In the genomic region with DNA sequence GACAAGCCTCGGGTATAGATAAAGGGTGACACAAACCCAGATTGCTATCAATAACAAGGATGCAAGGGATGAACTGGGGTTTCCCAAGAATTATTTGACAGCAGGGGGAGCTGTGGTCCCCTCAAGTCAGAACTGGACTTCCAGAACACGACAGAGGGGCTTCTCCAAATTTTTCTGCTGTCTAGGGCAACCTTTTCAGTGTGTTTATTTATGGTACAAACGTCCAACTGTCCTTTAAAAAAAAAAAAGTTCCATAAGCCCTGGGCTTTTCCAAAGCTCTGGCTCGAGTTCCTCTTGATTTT, we compare ENCODE assay signal across 8 mouse cellular contexts. TPM values are rescaled to one million over a fixed set of nuclear protein-coding genes. Genes with fewer than 3 reads are reported as not detected.
A peak's percentile ranks its signal among the peaks of the same experiment; 100 is the strongest.
DNase-seq lines count a peak whose midpoint lies in the region; ATAC-seq and TF ChIP-seq lines count a peak whose summit lies in the region.

No protein-coding gene starts in this region.

- WGBS in liver, embryonic 14.5 days (ENCODE audit: insufficient replicate concordance) = 8% methylated on average over 4 of the region's 4 CpGs
- 5% methylated on average over 4 of the region's 4 CpGs for WGBS in small intestine, adult 2 months

- DNase-seq in adrenal gland, postnatal 10 days = peak; percentile 56
- no peak for DNase-seq in adrenal gland, postnatal 25 days
- no peak for DNase-seq in testis, postnatal 14 days (ENCODE audit: low spot score)
- DNase-seq in heart, postnatal 4 days = peak; percentile 52
- no peak for DNase-seq in liver, embryonic 14.5 days (ENCODE audit: low read depth in 3 of 3, low spot score in 3 of 3)
- no peak for DNase-seq in thymus, postnatal 10 days (ENCODE audit: low spot score in 2 of 2)

- TF ChIP-seq POLR2A in testis, adult 2 months (IDR thresholded peaks at IDR 0.05; ENCODE audit: control insufficient read depth, low read depth, low read length) = no peak
- TF ChIP-seq POLR2A in small intestine, adult 2 months (IDR thresholded peaks at IDR 0.05; ENCODE audit: low read depth, low read length) = no peak

- ATAC-seq in liver, embryonic 14.5 days (ENCODE audit: insufficient read depth) = no peak

- peak overlapping the region; percentile 95 for H3K4me3 ChIP-seq in testis, adult 2 months (ENCODE audit: control insufficient read depth, low read depth, low read length)
- no peak overlapping the region for H3K4me3 ChIP-seq in liver, embryonic 14.5 days (ENCODE audit: insufficient read depth in 1 of 2, low read depth in 2 of 2, low read length in 2 of 2)
- peak overlapping the region; percentile 96 for H3K4me3 ChIP-seq in small intestine, adult 2 months (ENCODE audit: low read depth, low read length)

- H3K27ac ChIP-seq in testis, adult 2 months (ENCODE audit: control insufficient read depth, insufficient read depth, low read depth, low read length) = no peak overlapping the region
- H3K27ac ChIP-seq in liver, embryonic 14.5 days = no peak overlapping the region
- peak overlapping the region; percentile 85 for H3K27ac ChIP-seq in small intestine, adult 2 months (ENCODE audit: insufficient read depth, low read depth, low read length)

- H3K36me3 ChIP-seq in testis, adult 2 months (ENCODE audit: control insufficient read depth, insufficient read depth, low read length) = no peaks in the 10 kb centered on the region
- H3K36me3 ChIP-seq in liver, embryonic 14.5 days (replicated peaks; ENCODE audit: control insufficient read depth, insufficient read depth, low read depth) = no peaks in the 10 kb centered on the region
- H3K36me3 ChIP-seq in small intestine, adult 2 months (ENCODE audit: control insufficient read depth, insufficient read depth, low read length) = no peaks in the 10 kb centered on the region

- no peaks in the 10 kb centered on the region for H3K27me3 ChIP-seq in testis, adult 2 months (ENCODE audit: control insufficient read depth, insufficient read depth, low read length)
- H3K27me3 ChIP-seq in liver, embryonic 14.5 days (ENCODE audit: control insufficient read depth, insufficient read depth, low read length) = no peaks in the 10 kb centered on the region; the same call in 1 of the 2 replicates
- no peaks in the 10 kb centered on the region for H3K27me3 ChIP-seq in small intestine, adult 2 months (ENCODE audit: control insufficient read depth, insufficient read depth, low read length)

- no peak for TF ChIP-seq CTCF in testis, adult 2 months (IDR thresholded peaks at IDR 0.05; ENCODE audit: control insufficient read depth, insufficient read depth, insufficient replicate concordance, low read depth, low read length)
- TF ChIP-seq CTCF in liver, embryonic 14.5 days (IDR thresholded peaks at IDR 0.05; ENCODE audit: low read depth) = peak; percentile 5; the same call in 1 of the 2 replicates
- TF ChIP-seq CTCF in small intestine, adult 2 months (IDR thresholded peaks at IDR 0.05; ENCODE audit: extremely low read depth, insufficient read length, insufficient replicate concordance, low read depth, low read length) = peak; percentile 41; the same call in 1 of the 2 replicates

- no peaks in the 10 kb centered on the region for H3K9me3 ChIP-seq in liver, embryonic 14.5 days (ENCODE audit: control insufficient read depth, low read length)

- peak overlapping the region; percentile 94 for H3K4me2 ChIP-seq in liver, embryonic 14.5 days (ENCODE audit: low read depth)

- no peak for TF ChIP-seq EP300 in liver, embryonic 14.5 days (IDR thresholded peaks at IDR 0.05; ENCODE audit: low read depth)

- H3K9ac ChIP-seq in liver, embryonic 14.5 days (replicated peaks) = no peak overlapping the region

- peaks cover 35% of the 10 kb centered on the region for H3K4me1 ChIP-seq in testis, adult 2 months (ENCODE audit: control insufficient read depth, insufficient read depth, low read length)
- peaks cover 0 to 28% of the 10 kb centered on the region in 2 experiments; a peak in 3 of 4 replicates for H3K4me1 ChIP-seq in liver, embryonic 14.5 days (replicated peaks; ENCODE audit: control insufficient read depth in 2 of 2, insufficient read depth in 2 of 2, low read length in 1 of 2)
- peaks cover 55% of the 10 kb centered on the region for H3K4me1 ChIP-seq in small intestine, adult 2 months (ENCODE audit: control insufficient read depth, insufficient read depth, insufficient read length, low read length)

RNA-seq across cellular contexts. Expression of a gene that starts 1.7 kb away (rescaled TPM):
- total RNA-seq in adrenal gland, postnatal 10 days (2021) = 10 to 100 TPM; 98.3 to 99.2 TPM
- total RNA-seq in adrenal gland, postnatal 25 days (2021) = 43.3 and 47.7 TPM in 2 replicates
- 32.3 and 35.2 TPM in 2 replicates for polyA plus RNA-seq in testis, adult 2 months (2012; rRNA removed)
- 1 to 10 TPM; 7.5 to 7.9 TPM for total RNA-seq in heart, postnatal 4 days (2021)
- polyA plus RNA-seq in liver, embryonic 14.5 days (2012; rRNA removed) = 2.0 and 2.3 TPM in 2 replicates
- polyA plus RNA-seq in liver, embryonic 14.5 days (2014; fragmentation: Nextera tagmentation; extraction: Ambion mirVana) = 2.4 TPM in 2 replicates
- 104 and 324 TPM in 2 replicates for polyA plus RNA-seq in small intestine, adult 2 months (2012; rRNA removed)

RNA-seq across cellular contexts. Expression of a gene that starts 40.4 kb away (rescaled TPM):
- 1 to 10 TPM; 6.4 to 9.2 TPM for total RNA-seq in adrenal gland, postnatal 10 days (2021)
- total RNA-seq in adrenal gland, postnatal 25 days (2021) = 9.6 and 10.2 TPM in 2 replicates
- polyA plus RNA-seq in testis, adult 2 months (2012; rRNA removed) = 7.9 and 8.8 TPM in 2 replicates
- 10 to 100 TPM in 1 of 2 experiments, 1 to 10 TPM in 1; 8.2 to 11.4 TPM for total RNA-seq in heart, postnatal 4 days (2021)
- 1.1 and 1.8 TPM in 2 replicates for polyA plus RNA-seq in liver, embryonic 14.5 days (2012; rRNA removed)
- polyA plus RNA-seq in liver, embryonic 14.5 days (2014; fragmentation: Nextera tagmentation; extraction: Ambion mirVana) = 5.6 and 6.7 TPM in 2 replicates
- 0.30 and 0.74 TPM in 2 replicates for polyA plus RNA-seq in small intestine, adult 2 months (2012; rRNA removed)

RNA-seq across cellular contexts. Expression of a gene that starts 40.5 kb away (rescaled TPM):
- total RNA-seq in adrenal gland, postnatal 10 days (2021) = 1 to 10 TPM; 4.6 to 5.1 TPM
- 5.5 and 7.6 TPM in 2 replicates for total RNA-seq in adrenal gland, postnatal 25 days (2021)
- 0.90 and 1.1 TPM in 2 replicates for polyA plus RNA-seq in testis, adult 2 months (2012; rRNA removed)
- 1 to 10 TPM; 5.7 to 6.0 TPM for total RNA-seq in heart, postnatal 4 days (2021)
- 2.0 TPM in 2 replicates for polyA plus RNA-seq in liver, embryonic 14.5 days (2012; rRNA removed)
- 6.6 and 6.7 TPM in 2 replicates for polyA plus RNA-seq in liver, embryonic 14.5 days (2014; fragmentation: Nextera tagmentation; extraction: Ambion mirVana)
- polyA plus RNA-seq in small intestine, adult 2 months (2012; rRNA removed) = 1.7 and 2.4 TPM in 2 replicates

RNA-seq across cellular contexts. Expression of a gene that starts 54.5 kb away (rescaled TPM):
- not detected for total RNA-seq in adrenal gland, postnatal 10 days (2021)
- total RNA-seq in adrenal gland, postnatal 25 days (2021) = not detected in 2 replicates
- polyA plus RNA-seq in testis, adult 2 months (2012; rRNA removed) = 3.6 and 4.5 TPM in 2 replicates
- not detected for total RNA-seq in heart, postnatal 4 days (2021)
- not detected in 2 replicates for polyA plus RNA-seq in liver, embryonic 14.5 days (2012; rRNA removed)
- not detected in 2 replicates for polyA plus RNA-seq in liver, embryonic 14.5 days (2014; fragmentation: Nextera tagmentation; extraction: Ambion mirVana)
- not detected in 2 replicates for polyA plus RNA-seq in small intestine, adult 2 months (2012; rRNA removed)

RNA-seq across cellular contexts. Expression of a gene that starts 54.5 kb away (rescaled TPM):
- total RNA-seq in adrenal gland, postnatal 10 days (2021) = 10 to 100 TPM; 12.7 to 12.9 TPM
- total RNA-seq in adrenal gland, postnatal 25 days (2021) = 14.7 and 22.7 TPM in 2 replicates
- 11.0 and 11.2 TPM in 2 replicates for polyA plus RNA-seq in testis, adult 2 months (2012; rRNA removed)
- 10 to 100 TPM; 13.0 to 13.5 TPM for total RNA-seq in heart, postnatal 4 days (2021)
- polyA plus RNA-seq in liver, embryonic 14.5 days (2012; rRNA removed) = 4.0 and 6.9 TPM in 2 replicates
- 9.3 and 10.8 TPM in 2 replicates for polyA plus RNA-seq in liver, embryonic 14.5 days (2014; fragmentation: Nextera tagmentation; extraction: Ambion mirVana)
- 3.4 and 11.2 TPM in 2 replicates for polyA plus RNA-seq in small intestine, adult 2 months (2012; rRNA removed)

Comparison
In these comparisons a context has a peak if more than half of its experiments do, and no peak if none do; other contexts are left out.
1. DNase-seq: peak in adrenal gland, postnatal 10 days (single experiment) and heart, postnatal 4 days (single experiment); none in adrenal gland, postnatal 25 days (single experiment), testis, postnatal 14 days (single experiment), liver, embryonic 14.5 days (0 of 3) and thymus, postnatal 10 days (0 of 2).
2. H3K4me3 ChIP-seq: peak in testis, adult 2 months (single experiment) and small intestine, adult 2 months (single experiment); none in liver, embryonic 14.5 days (0 of 2).